Mouse (Mus musculus) midbrain, embryonic 13.5 days (tissue): Measurements from ENCODE around the gene Dennd6a. TPM values are rescaled to one million over a fixed set of nuclear protein-coding genes. Genes with fewer than 3 reads are reported as not detected.

Experiments used
- ATAC-seq: fragments of 200-750 bp; cut with Nextera tagmentation; 2 replicates; pipeline ENCODE4 v1.8.0; 2017; ENCODE audit warnings: mild to moderate bottlenecking, moderate TSS enrichment, moderate library complexity
- H3K27ac ChIP-seq: fragments of 300-500 bp; sonication (generic); 2 replicates; pipeline ENCODE4 v1.5.1; 2015; ENCODE audit warnings: inconsistent platforms, mild to moderate bottlenecking, moderate library complexity
- H3K27me3 ChIP-seq: fragments of 300-500 bp; sonication (generic); 2 replicates; pipeline ENCODE4 v1.6.1; 2015; ENCODE audit warnings: mild to moderate bottlenecking, inconsistent platforms
- H3K36me3 ChIP-seq: fragments of 300-500 bp; sonication (generic); 2 replicates; pipeline ENCODE4 v1.6.1; 2015; ENCODE audit warnings: mild to moderate bottlenecking, inconsistent platforms
- H3K4me1 ChIP-seq: fragments of 300-500 bp; sonication (generic); replicated peaks from 2 replicates; pipeline ENCODE4 v1.6.1; 2015; ENCODE audit warnings: inconsistent platforms
- H3K4me2 ChIP-seq: fragments of 300-500 bp; sonication (generic); replicated peaks from 2 replicates; pipeline ENCODE4 v1.6.1; 2015; ENCODE audit warnings: moderate library complexity, mild to moderate bottlenecking, inconsistent platforms
- H3K4me3 ChIP-seq: fragments of 300-500 bp; sonication (generic); replicated peaks from 2 replicates; pipeline ENCODE4 v1.5.1; 2015; ENCODE audit warnings: mild to moderate bottlenecking, inconsistent platforms
- H3K9ac ChIP-seq: fragments of 300-500 bp; sonication (generic); replicated peaks from 2 replicates; pipeline ENCODE4 v1.6.1; 2015; ENCODE audit warnings: mild to moderate bottlenecking, inconsistent platforms
- H3K9me3 ChIP-seq: fragments of 300-500 bp; sonication (generic); 2 replicates; pipeline ENCODE4 v1.6.1; 2016; ENCODE audit warnings: mild to moderate bottlenecking, inconsistent platforms
- WGBS: fragments of 180-500 bp; shearing (Covaris S2); methylation state at CpG from one replicate; pipeline ENCODE4 v1.1.7; 2015; 5-methylcytosine and 5-hydroxymethylcytosine counted together
- polyA plus RNA-seq: library from polyadenylated mRNA; unstranded; fragments of >200 nt; fragmentation: Nextera tagmentation; extraction: Ambion mirVana; gene quantifications from 2 replicates; pipeline ENCODE4 v1.2.1, GENCODE M21; 2015

Dennd6a gene
- polyA plus RNA-seq, 1 experiment from 2014 or later, result 21.8 TPM

DNA sequence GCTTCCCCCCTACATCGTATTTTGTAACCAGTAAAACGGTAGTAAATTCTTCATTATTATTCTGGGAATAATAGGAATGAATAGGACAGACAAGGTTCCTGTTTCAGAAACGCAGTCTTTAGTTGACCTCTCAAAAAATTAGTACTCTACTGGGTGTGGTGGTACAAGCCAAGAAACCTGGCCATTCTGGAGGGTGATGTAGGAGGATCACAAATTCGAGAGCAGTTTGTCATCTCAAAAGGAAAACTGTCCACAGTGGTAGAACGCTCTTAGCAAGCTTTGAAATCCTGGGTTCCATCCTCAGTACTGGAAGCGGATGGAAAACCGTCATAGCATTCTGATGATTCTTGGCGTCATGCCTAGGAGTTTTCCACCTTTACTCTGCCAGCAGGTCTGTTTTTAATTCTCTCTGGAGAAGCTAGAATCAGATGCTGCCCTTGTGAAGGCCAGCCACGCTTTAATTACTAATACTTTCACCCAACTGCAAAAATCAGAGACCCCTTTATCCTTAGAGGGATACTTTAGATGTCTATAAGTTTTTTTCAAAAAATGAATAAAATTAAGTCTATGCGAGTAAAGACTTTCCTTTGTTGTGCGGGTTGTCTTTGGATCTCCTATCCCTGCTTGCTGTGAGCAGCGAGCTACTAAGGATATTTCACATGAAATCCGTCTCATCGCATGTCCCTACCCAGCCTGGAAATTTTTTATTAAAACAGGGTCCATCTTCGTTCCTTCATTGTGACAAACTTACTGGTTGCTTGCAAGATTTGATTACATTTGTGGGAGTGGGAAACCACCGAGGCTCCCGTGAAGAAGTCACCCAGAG, 63.6 kb downstream of the Dennd6a start:
- Histone ChIP-seq H3K9ac (peak overlapping the region; percentile 64), H3K9me3 (no peaks in the 10 kb centered on the region), H3K27me3 (no peaks in the 10 kb centered on the region), H3K36me3 (peaks cover 5% of the 10 kb centered on the region), H3K4me1 (peaks cover 33% of the 10 kb centered on the region), H3K4me2 (peak overlapping the region; percentile 62), H3K4me3 (peak overlapping the region; percentile 95), H3K27ac (peak overlapping the region; percentile 96)
- ATAC-seq, result peak; percentile 32
- WGBS, result 36% methylated on average over 17 of the region's 17 CpGs

DNA sequence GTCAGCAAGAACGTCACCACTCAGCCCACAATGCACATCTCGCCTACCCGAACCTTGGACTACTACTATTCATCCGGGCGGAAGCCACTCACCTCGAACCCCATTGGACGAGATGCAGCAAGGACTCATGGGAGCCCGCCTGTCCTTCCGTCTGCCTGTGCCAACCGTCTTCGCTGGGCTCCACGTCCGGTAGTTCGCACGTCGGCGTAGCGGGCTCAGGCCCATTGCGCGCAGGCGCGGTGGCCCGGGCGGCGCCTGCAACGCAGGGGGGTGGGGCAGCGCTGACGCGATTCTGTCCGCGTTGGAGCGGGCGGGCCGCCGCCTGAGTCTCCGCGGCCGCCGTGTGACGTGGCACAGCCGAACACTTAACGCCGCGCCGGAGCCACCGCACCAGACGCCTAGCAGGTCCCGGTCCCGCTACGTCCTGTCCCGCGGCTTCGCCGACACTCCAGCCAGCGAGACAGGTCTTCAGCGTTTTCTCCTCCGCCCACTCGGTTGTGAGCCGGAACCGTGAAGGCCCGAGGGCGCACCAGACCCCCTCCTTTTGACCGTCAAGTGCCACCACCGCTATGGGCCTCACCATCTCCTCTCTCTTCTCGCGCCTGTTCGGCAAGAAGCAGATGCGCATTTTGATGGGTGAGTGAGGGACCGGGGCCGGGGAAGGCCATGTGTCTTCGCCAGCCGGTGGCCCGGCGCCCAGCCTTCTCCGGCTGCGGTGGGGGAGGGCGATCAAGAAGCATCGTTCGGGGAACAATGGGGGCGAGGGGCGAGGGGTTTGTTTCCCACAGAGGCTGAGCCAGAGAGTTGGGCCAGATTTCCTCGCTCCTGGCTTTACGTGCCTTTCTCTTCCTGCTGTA, 64.4 kb downstream of the Dennd6a start, which contains the start of gene Arf4:
Arf4 (plus strand) TSS at position 224 of the 857 bp plus-strand sequence.
- peak within 1 kb of the TSS; percentile 96 for H3K27ac ChIP-seq
- ATAC-seq, result peak; percentile 100
- H3K9me3 ChIP-seq, result no peaks in the 10 kb centered on the region
- peak within 1 kb of the TSS; percentile 95 for H3K4me3 ChIP-seq
- under 1% methylated on average over 83 of the region's 83 CpGs for WGBS
- H3K36me3 ChIP-seq, result no peaks in the 10 kb centered on the region
- peaks cover 33% of the 10 kb centered on the region for H3K4me1 ChIP-seq
- peak within 1 kb of the TSS; percentile 94 for H3K4me2 ChIP-seq
- no peaks in the 10 kb centered on the region for H3K27me3 ChIP-seq
- H3K9ac ChIP-seq, result peak within 1 kb of the TSS; percentile 94

DNA sequence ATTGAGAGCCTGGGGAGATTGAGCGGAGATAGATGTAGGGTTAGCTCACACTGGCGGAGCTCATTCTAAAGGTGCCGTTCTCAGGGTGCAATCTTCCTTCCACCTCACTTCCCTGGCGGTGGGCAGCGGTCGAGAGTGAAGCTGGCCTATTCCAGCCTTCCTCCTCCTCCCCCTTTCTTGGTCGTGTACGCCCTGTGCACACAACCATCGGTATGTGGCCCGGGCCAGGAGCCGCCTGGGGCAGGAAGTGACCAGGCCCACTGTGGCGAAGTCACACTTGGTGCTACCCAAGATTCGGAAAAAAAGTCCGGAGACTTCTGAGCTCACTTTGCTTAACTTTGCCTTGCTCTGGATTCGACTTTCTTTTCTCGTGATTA, 65.0 kb downstream of the Dennd6a start:
- no peaks in the 10 kb centered on the region for H3K9me3 ChIP-seq
- peak overlapping the region; percentile 94 for H3K9ac ChIP-seq
- peak overlapping the region; percentile 96 for H3K27ac ChIP-seq
- WGBS, result 0% methylated on average over 16 of the region's 16 CpGs
- peak overlapping the region; percentile 94 for H3K4me2 ChIP-seq
- no peaks in the 10 kb centered on the region for H3K36me3 ChIP-seq
- H3K4me3 ChIP-seq, result peak overlapping the region; percentile 95
- H3K4me1 ChIP-seq, result peaks cover 33% of the 10 kb centered on the region
- ATAC-seq, result peak; percentile 12; the same call in 1 of the 2 replicates
- H3K27me3 ChIP-seq, result no peaks in the 10 kb centered on the region

DNA sequence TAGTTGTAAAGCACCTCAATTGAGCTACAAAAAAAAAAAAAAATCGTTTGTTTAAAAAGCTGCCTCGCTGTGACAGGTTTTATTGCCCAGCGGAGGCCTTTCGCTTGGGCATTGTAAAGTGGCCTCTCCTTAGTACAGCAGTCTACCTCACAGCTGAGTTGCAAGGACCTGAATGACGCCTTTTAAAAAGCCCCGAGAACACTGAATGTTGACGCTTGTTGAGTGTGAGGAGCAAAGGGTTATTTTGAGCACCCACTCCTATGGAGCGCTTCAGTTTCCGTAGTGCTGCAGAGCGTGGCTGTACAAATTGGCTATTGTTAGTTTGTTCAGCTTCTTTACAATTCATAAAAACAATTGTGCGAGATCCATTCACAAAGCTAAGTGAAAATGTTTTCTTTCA, 65.6 kb downstream of the Dennd6a start:
- Histone ChIP-seq H3K27me3 (no peaks in the 10 kb centered on the region), H3K4me1 (peaks cover 33% of the 10 kb centered on the region), H3K36me3 (no peaks in the 10 kb centered on the region), H3K4me3 (peak overlapping the region; percentile 95), H3K9ac (peak overlapping the region; percentile 94), H3K27ac (no peak overlapping the region), H3K9me3 (no peaks in the 10 kb centered on the region), H3K4me2 (peak overlapping the region; percentile 94)
- WGBS, result 4% methylated on average over 11 of the region's 11 CpGs
- ATAC-seq, result no peak

DNA sequence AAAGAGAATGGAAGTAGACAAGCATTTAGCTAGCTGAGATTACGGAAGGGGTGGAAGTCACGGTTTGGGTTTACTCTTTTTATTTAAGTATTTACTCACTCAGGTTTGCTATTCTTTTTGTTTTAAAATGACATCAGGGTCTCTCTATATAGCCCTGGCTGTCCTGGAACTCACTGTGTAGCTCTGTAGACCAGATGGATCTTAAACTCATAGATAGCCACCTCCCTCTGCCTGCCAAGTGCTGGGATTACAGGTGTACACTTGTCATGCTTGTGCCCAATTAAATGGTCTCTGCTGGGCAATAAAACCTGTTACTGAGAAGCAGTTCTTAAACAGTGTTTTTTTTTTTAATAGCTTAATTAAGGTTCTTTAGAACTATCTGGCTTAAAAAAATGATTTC, 66.3 kb downstream of the Dennd6a start:
- H3K9me3 ChIP-seq, result no peaks in the 10 kb centered on the region
- no peak overlapping the region for H3K27ac ChIP-seq
- H3K4me1 ChIP-seq, result peaks cover 33% of the 10 kb centered on the region
- no peaks in the 10 kb centered on the region for H3K27me3 ChIP-seq
- peak overlapping the region; percentile 94 for H3K4me2 ChIP-seq
- H3K36me3 ChIP-seq, result no peaks in the 10 kb centered on the region
- peak overlapping the region; percentile 94 for H3K9ac ChIP-seq
- 28% methylated on average over 2 of the region's 2 CpGs for WGBS
- peak overlapping the region; percentile 95 for H3K4me3 ChIP-seq
- ATAC-seq, result no peak

DNA sequence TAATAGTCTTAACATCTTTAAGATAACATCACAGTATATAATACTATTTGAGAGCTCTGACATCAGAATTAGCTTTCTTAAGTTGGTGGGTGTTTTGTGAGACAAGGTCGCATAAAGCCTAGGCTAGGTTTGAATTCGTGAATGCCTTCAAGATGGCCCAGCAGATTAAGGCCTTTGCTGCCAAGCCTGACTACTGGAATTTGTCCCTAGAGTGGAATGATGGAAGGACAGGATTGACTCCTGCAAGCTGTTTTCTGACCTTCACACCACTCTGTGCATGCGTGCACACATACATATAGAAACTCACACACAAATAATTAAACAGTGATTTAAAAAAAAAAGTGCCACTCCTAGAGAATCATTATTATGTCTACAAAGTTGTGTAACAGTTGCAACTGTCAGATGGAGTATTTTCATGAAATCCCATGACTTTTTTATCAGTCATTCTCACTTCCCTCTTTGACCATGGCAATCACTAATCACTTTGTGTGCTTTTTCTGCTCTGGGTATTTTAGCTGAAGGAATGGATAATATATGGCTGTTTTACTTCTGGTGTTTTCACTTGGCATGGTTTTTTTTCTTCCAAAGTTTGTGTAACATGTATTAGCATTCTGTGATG, 69.5 kb downstream of the Dennd6a start:
- 71% methylated on average over 3 of the region's 3 CpGs for WGBS
- no peak overlapping the region for H3K9ac ChIP-seq
- H3K27ac ChIP-seq, result no peak overlapping the region
- peaks cover 36% of the 10 kb centered on the region for H3K4me1 ChIP-seq
- no peak overlapping the region for H3K4me3 ChIP-seq
- no peak overlapping the region for H3K4me2 ChIP-seq
- H3K27me3 ChIP-seq, result no peaks in the 10 kb centered on the region
- no peak for ATAC-seq
- H3K9me3 ChIP-seq, result no peaks in the 10 kb centered on the region
- peaks cover 11% of the 10 kb centered on the region for H3K36me3 ChIP-seq

DNA sequence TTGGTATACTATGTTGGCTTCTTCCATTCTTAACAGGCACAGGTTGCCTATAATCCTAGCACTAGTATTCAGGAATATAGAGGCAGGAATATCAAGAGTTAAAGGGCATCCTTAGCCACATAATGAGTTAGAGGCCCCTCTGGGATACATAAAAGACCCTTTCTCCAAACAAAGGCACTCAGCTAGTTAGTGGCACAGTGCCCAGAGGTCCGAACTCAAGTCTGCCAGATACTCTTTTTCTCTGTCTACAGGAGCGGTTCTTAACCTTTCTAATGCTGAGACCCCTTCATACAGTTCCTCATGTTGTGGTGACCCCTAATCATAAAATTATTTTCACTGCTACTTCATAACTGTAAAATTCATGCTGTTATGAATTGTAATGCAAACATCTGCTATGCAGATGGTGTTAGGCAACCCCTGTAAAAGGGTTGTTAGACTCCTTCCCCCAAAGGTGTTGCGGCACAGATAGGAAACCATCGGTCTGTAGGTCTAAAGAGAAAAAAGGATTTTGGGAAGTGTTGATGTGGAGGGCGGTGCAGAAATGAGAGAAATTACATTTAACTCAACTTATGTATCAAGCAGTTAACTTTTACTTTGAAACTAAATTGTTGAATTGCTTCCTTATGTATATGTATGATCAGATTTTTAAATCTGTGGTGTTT, 72.5 kb downstream of the Dennd6a start:
- no peak overlapping the region; the same call in 1 of the 2 replicates for H3K9ac ChIP-seq
- H3K27ac ChIP-seq, result peak overlapping the region; percentile 32; the same call in 1 of the 2 replicates
- 50% methylated on average over 5 of the region's 5 CpGs for WGBS
- H3K9me3 ChIP-seq, result no peaks in the 10 kb centered on the region
- peaks cover 16% of the 10 kb centered on the region for H3K4me1 ChIP-seq
- H3K4me3 ChIP-seq, result no peak overlapping the region
- peak overlapping the region; percentile 11; the same call in 1 of the 2 replicates for H3K4me2 ChIP-seq
- H3K27me3 ChIP-seq, result no peaks in the 10 kb centered on the region
- 0 out of 2 replicates have a peak, but pooled peaks have one; percentile 20 for ATAC-seq
- peaks cover 20% of the 10 kb centered on the region for H3K36me3 ChIP-seq

DNA sequence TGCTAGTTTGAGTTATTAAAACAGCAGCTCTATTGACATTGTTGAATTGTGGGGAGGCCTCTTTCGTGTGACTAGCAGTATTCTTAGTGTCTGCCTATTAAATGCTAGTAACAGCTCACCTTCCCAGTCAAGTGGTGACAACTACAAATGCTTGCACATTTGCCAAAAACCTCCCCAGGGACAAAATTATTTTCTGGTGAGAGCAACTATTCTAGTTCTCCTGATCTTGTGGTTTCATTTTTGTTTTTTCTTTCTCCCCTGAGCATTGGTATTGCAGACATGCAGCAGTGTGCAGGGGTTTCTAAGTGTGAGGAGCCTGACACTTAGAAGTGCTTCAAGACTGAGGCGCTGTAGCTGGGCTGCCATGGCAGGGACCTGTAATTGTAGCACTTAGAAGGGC, 74.2 kb downstream of the Dennd6a start:
- no peak overlapping the region for H3K4me3 ChIP-seq
- H3K4me1 ChIP-seq, result peaks cover 10% of the 10 kb centered on the region
- no peaks in the 10 kb centered on the region for H3K27me3 ChIP-seq
- 93% methylated on average over 2 of the region's 2 CpGs for WGBS
- H3K9me3 ChIP-seq, result no peaks in the 10 kb centered on the region
- no peak for ATAC-seq
- no peak overlapping the region for H3K27ac ChIP-seq
- peaks cover 30% of the 10 kb centered on the region for H3K36me3 ChIP-seq
- no peak overlapping the region for H3K4me2 ChIP-seq
- H3K9ac ChIP-seq, result no peak overlapping the region

DNA sequence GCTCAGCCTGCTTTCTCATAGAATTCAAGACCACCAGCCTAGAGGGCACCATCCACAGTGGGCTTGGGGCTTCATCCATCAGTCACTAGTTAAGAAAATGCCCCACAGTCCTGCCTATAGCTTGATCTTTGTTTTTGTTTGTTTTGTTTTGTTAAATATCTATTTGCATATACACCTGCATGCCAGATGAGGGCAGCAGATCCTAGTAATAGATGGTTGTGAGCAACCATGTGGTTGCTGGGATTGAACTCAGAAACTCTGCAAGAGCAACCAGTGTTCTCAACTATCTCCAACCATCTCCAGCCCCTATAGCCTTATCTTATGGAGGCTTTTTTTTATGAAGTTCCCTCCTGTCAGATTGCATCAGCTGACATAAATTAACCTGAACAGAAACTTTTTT, 78.2 kb downstream of the Dennd6a start:
- no peak overlapping the region for H3K9ac ChIP-seq
- no peak overlapping the region for H3K4me2 ChIP-seq
- H3K36me3 ChIP-seq, result peaks cover 58% of the 10 kb centered on the region
- no peaks in the 10 kb centered on the region for H3K27me3 ChIP-seq
- H3K4me3 ChIP-seq, result no peak overlapping the region
- H3K27ac ChIP-seq, result no peak overlapping the region
- H3K9me3 ChIP-seq, result no peaks in the 10 kb centered on the region
- no peaks in the 10 kb centered on the region; the same call in 1 of the 2 replicates for H3K4me1 ChIP-seq
- no peak for ATAC-seq

DNA sequence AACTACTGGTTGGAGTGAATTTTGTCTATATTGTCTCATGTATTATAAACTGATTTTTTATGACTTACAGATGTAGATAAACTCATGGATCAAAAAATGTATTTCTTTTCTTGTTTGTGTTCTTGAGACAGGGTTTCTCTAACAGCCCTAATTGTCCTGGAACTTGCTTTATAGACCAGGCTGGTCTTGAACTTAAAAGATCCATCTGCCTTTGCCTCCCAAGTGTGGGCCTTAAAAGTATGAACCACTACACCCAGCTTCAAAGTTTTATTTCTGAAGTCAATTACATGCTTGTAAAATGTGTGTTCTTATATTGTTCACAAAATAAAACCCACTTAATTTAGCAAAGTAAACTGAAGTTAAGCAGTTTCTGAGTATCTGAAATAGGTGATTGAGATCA, 84.5 kb downstream of the Dennd6a start:
- Histone ChIP-seq H3K36me3 (peaks cover 54% of the 10 kb centered on the region), H3K4me1 (no peaks in the 10 kb centered on the region), H3K9ac (no peak overlapping the region), H3K9me3 (no peaks in the 10 kb centered on the region), H3K27me3 (no peaks in the 10 kb centered on the region), H3K4me3 (no peak overlapping the region), H3K27ac (no peak overlapping the region), H3K4me2 (no peak overlapping the region)
- ATAC-seq, result no peak

DNA sequence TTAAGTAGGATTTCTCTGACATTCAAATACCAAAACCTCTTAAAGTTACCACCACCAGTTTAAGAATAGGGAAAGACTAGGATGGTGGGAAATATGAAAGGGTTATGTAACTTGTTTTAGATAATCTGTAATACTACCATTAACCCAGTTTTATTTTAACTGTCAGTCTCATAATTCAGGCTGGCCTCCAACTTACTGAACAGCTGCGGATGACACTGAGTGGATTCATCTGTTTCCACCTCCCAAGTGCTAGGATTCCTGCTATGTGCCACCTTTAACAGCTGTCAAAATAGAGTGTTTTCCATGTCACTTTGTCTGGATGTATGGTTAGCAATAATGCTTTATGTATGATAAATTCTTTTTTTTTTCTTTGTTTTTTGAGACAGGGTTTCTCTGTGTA, 86.6 kb downstream of the Dennd6a start:
- WGBS, result 94% methylated on average over 1 of the region's 1 CpGs
- ATAC-seq, result no peak
- Histone ChIP-seq H3K9ac (no peak overlapping the region), H3K36me3 (peaks cover 49% of the 10 kb centered on the region), H3K4me3 (no peak overlapping the region), H3K27ac (no peak overlapping the region), H3K27me3 (no peaks in the 10 kb centered on the region), H3K4me2 (no peak overlapping the region), H3K4me1 (no peaks in the 10 kb centered on the region), H3K9me3 (no peaks in the 10 kb centered on the region)
